Mouse (Mus musculus): ENCODE measurements around the gene Rab4a. TPM values are rescaled to one million over a fixed set of nuclear protein-coding genes. Genes with fewer than 3 reads are reported as not detected.

Rab4a gene
- polyA plus RNA-seq, 1 experiment from 2014 or later = 26.9 TPM

- Histone ChIP-seq H3K4me2 (no peak overlapping the region), H3K27me3 (no peaks in the 10 kb centered on the region), H3K36me3 (peaks cover 36% of the 10 kb centered on the region), H3K4me3 (no peak overlapping the region), H3K27ac (no peak overlapping the region), H3K4me1 (replicated peaks) (no peaks in the 10 kb centered on the region), H3K9me3 (replicated peaks) (no peaks in the 10 kb centered on the region), H3K9ac (no peak overlapping the region)
- no peak for ATAC-seq (replicated peaks; ENCODE audit: insufficient number of reproducible peaks, insufficient read depth, low FRiP score, low read depth)
- WGBS = 92% methylated on average over 4 of the region's 4 CpGs
These were observed 27.0 kb downstream of the Rab4a start for GRCm38 (mm10) chr8:123832757-123833156.

DNA sequence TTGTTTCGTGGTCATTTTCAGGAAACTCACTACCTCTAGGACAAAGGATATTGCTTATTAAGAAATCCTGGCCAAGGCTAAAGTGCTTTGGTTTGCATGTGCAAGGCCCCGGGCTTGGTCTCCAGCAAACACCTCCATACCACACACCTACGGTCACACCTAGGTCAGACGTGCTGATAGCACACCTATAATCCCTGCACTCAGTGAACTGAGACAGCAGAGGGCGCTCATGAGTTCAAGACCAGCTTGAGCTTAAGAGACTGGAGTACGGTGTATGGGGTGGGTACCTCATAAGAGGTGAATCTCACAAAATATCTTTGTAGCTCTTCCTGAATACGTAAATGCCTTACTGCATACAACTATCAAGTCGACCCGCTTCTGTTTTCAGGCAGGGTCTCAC, 29.7 kb downstream of the Rab4a start:
- H3K27ac ChIP-seq = no peak overlapping the region
- H3K4me1 ChIP-seq (replicated peaks) = no peaks in the 10 kb centered on the region
- no peaks in the 10 kb centered on the region for H3K9me3 ChIP-seq (replicated peaks)
- H3K36me3 ChIP-seq = peaks cover 28% of the 10 kb centered on the region
- H3K27me3 ChIP-seq = no peaks in the 10 kb centered on the region
- H3K4me3 ChIP-seq = no peak overlapping the region
- 50% methylated on average over 9 of the region's 9 CpGs for WGBS
- H3K4me2 ChIP-seq = no peak overlapping the region
- no peak overlapping the region for H3K9ac ChIP-seq
- no peak for ATAC-seq (replicated peaks; ENCODE audit: insufficient number of reproducible peaks, insufficient read depth, low FRiP score, low read depth)

DNA sequence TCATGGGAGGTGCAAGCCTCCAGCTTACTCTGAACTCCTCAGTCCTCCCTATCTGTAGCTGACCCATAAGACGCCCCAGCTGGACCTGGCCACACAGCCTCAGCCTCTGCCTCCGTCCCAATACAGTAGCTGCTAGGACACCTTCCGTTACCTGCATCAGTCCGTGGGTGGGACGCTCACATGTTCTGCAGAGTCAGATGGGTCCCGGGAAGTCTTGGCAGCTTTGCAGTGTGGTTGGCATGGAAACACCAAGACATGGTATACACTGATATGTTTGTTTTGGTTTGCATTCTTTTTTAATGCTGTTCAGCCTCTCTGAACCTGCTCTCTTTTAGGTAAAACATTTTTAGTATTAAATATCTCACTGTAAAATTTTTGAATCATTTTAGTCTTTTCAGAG, 30.6 kb downstream of the Rab4a start:
- Histone ChIP-seq H3K4me2 (no peak overlapping the region), H3K4me1 (replicated peaks) (no peaks in the 10 kb centered on the region), H3K9me3 (replicated peaks) (no peaks in the 10 kb centered on the region), H3K27me3 (no peaks in the 10 kb centered on the region), H3K27ac (no peak overlapping the region), H3K4me3 (no peak overlapping the region), H3K36me3 (peaks cover 19% of the 10 kb centered on the region), H3K9ac (no peak overlapping the region)
- 86% methylated on average over 6 of the region's 6 CpGs for whole genome bisulfite sequencing
- no peak for ATAC-seq (replicated peaks; ENCODE audit: insufficient number of reproducible peaks, insufficient read depth, low FRiP score, low read depth)

DNA sequence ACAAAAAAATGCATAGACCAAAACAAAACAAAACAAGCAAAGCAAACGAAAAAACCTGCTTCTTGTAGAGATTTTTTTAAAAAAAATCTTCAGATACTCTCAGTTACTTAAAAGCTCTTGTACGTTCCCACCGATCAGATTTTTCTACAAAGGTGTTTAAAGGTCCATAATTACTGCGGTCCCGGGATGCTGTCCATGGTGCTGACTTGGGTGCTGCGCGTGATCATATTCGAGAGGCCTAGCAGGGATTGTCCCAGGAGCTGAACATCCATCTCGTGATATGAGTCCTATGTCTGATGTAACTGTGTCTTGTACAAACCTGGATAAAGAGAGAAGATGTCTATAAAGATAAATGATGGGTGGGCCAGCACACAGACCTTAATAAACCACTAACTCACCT, 32.7 kb downstream of the Rab4a start:
- 66% methylated on average over 9 of the region's 9 CpGs for WGBS
- ATAC-seq (replicated peaks; ENCODE audit: insufficient number of reproducible peaks, insufficient read depth, low FRiP score, low read depth) = no peak

GRCm38 (mm10) chr8:123840578-123841345, 35.0 kb downstream of the Rab4a start:
- Histone ChIP-seq H3K4me2 (no peak overlapping the region), H3K4me3 (no peak overlapping the region), H3K27ac (no peak overlapping the region), H3K36me3 (peaks cover 4% of the 10 kb centered on the region), H3K9me3 (replicated peaks) (no peaks in the 10 kb centered on the region), H3K4me1 (replicated peaks) (no peaks in the 10 kb centered on the region), H3K27me3 (no peaks in the 10 kb centered on the region), H3K9ac (no peak overlapping the region)
- ATAC-seq (replicated peaks; ENCODE audit: insufficient number of reproducible peaks, insufficient read depth, low FRiP score, low read depth) = no peak
- 85% methylated on average over 15 of the region's 15 CpGs for WGBS

More for the DNA sequence above, 32.7 kb downstream of the Rab4a start:
- Histone ChIP-seq H3K27me3 (no peaks in the 10 kb centered on the region), H3K36me3 (peaks cover 6% of the 10 kb centered on the region), H3K27ac (no peak overlapping the region), H3K4me3 (no peak overlapping the region), H3K4me2 (no peak overlapping the region), H3K9me3 (replicated peaks) (no peaks in the 10 kb centered on the region), H3K4me1 (replicated peaks) (no peaks in the 10 kb centered on the region), H3K9ac (no peak overlapping the region)

DNA sequence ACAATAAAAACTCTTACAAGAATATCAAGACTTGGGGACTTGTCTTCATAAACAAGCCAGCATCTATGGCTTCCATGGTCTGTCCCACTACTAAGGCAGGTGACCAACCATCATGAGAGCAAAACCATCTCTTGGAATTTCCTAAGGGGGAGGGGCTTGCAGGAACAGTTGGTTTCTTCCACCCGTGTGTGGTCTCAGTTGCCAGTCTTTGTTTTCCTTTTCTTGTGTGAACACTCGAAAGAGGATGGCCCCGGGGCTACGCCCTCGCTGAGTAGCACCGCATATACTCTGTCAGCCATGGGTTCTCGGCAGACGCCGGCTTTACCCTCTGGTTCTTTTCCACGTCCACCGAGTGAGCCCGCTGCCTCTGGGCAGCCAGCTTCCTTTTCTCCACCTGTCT, 36.3 kb downstream of the Rab4a start:
- ATAC-seq (replicated peaks; ENCODE audit: insufficient number of reproducible peaks, insufficient read depth, low FRiP score, low read depth) = no peak
- Histone ChIP-seq H3K9me3 (replicated peaks) (no peaks in the 10 kb centered on the region), H3K4me1 (replicated peaks) (no peaks in the 10 kb centered on the region), H3K27ac (no peak overlapping the region), H3K27me3 (no peaks in the 10 kb centered on the region), H3K4me3 (no peak overlapping the region), H3K36me3 (no peaks in the 10 kb centered on the region), H3K4me2 (no peak overlapping the region), H3K9ac (no peak overlapping the region)
- WGBS = 88% methylated on average over 12 of the region's 12 CpGs

DNA sequence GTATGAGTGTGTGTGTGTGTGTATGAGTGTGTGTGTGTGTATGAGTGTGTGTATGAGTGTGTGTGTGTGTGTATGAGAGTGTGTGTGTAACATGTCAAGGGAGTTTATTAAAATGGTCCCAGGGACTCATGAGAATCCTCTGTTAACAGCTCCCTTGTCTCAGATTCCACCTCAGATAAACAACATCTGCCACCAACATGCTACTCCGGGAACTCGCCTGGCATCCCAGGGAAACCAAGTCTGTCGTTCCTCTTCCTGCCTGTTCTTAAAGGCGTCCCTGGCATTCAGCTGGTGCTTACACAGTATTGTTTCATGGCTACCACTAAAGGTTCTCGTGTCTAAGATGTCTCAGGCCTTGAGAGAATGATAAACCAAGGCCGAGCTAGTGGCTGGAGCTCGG, 38.6 kb downstream of the Rab4a start:
- Histone ChIP-seq H3K9me3 (replicated peaks) (no peaks in the 10 kb centered on the region), H3K9ac (no peak overlapping the region), H3K36me3 (no peaks in the 10 kb centered on the region), H3K27me3 (no peaks in the 10 kb centered on the region), H3K4me1 (replicated peaks) (no peaks in the 10 kb centered on the region), H3K27ac (no peak overlapping the region), H3K4me3 (no peak overlapping the region), H3K4me2 (no peak overlapping the region)
- no peak for ATAC-seq (replicated peaks; ENCODE audit: insufficient number of reproducible peaks, insufficient read depth, low FRiP score, low read depth)
- 80% methylated on average over 7 of the region's 7 CpGs for WGBS

GRCm38 (mm10) chr8:123845114-123845513, 39.3 kb downstream of the Rab4a start:
- H3K4me2 ChIP-seq = no peak overlapping the region
- no peaks in the 10 kb centered on the region for H3K27me3 ChIP-seq
- WGBS = 78% methylated on average over 13 of the region's 13 CpGs
- no peak overlapping the region for H3K9ac ChIP-seq
- H3K4me1 ChIP-seq (replicated peaks) = no peaks in the 10 kb centered on the region
- H3K36me3 ChIP-seq = no peaks in the 10 kb centered on the region
- no peaks in the 10 kb centered on the region for H3K9me3 ChIP-seq (replicated peaks)
- no peak for ATAC-seq (replicated peaks; ENCODE audit: insufficient number of reproducible peaks, insufficient read depth, low FRiP score, low read depth)
- H3K4me3 ChIP-seq = no peak overlapping the region
- no peak overlapping the region for H3K27ac ChIP-seq

GRCm38 (mm10) chr8:123845991-123846390, 40.2 kb downstream of the Rab4a start:
- ATAC-seq (replicated peaks; ENCODE audit: insufficient number of reproducible peaks, insufficient read depth, low FRiP score, low read depth) = no peak
- Histone ChIP-seq H3K4me3 (no peak overlapping the region), H3K4me2 (no peak overlapping the region), H3K27ac (no peak overlapping the region), H3K9me3 (replicated peaks) (no peaks in the 10 kb centered on the region), H3K9ac (no peak overlapping the region), H3K4me1 (replicated peaks) (no peaks in the 10 kb centered on the region), H3K27me3 (no peaks in the 10 kb centered on the region), H3K36me3 (no peaks in the 10 kb centered on the region)
- 92% methylated on average over 10 of the region's 10 CpGs for WGBS

- 78% methylated on average over 12 of the region's 12 CpGs for WGBS
- Histone ChIP-seq H3K27me3 (no peaks in the 10 kb centered on the region), H3K27ac (no peak overlapping the region), H3K4me3 (no peak overlapping the region), H3K9me3 (replicated peaks) (no peaks in the 10 kb centered on the region), H3K9ac (no peak overlapping the region), H3K36me3 (no peaks in the 10 kb centered on the region), H3K4me2 (no peak overlapping the region), H3K4me1 (replicated peaks) (no peaks in the 10 kb centered on the region)
- ATAC-seq (replicated peaks; ENCODE audit: insufficient number of reproducible peaks, insufficient read depth, low FRiP score, low read depth) = no peak
These were observed 40.7 kb downstream of the Rab4a start for GRCm38 (mm10) chr8:123846509-123846908.

DNA sequence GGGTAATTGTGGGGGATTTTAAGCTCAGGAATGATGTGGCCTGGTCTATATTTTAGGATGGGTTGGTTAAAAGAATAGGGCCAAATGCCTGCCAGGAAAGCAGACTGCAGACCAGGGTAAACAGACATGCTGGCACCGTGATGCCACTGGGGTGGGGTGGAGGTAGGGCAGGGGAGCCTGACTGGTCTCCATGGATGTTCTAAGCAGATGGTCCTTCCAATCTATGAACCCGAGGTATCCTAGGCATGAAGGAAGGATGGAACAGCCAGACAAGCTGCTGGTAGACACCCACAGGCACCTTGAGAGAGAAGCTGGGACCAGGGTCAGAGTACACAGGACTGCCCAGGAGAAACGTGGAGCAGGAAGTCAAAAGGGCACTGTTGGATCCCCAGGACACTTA, 41.8 kb downstream of the Rab4a start:
- Histone ChIP-seq H3K4me2 (no peak overlapping the region), H3K27me3 (no peaks in the 10 kb centered on the region), H3K27ac (no peak overlapping the region), H3K9ac (no peak overlapping the region), H3K9me3 (replicated peaks) (no peaks in the 10 kb centered on the region), H3K4me3 (no peak overlapping the region), H3K4me1 (replicated peaks) (no peaks in the 10 kb centered on the region), H3K36me3 (no peaks in the 10 kb centered on the region)
- ATAC-seq (replicated peaks; ENCODE audit: insufficient number of reproducible peaks, insufficient read depth, low FRiP score, low read depth) = no peak
- 65% methylated on average over 3 of the region's 3 CpGs for WGBS

- WGBS = 75% methylated on average over 4 of the region's 4 CpGs
- ATAC-seq (replicated peaks; ENCODE audit: insufficient number of reproducible peaks, insufficient read depth, low FRiP score, low read depth) = no peak
- H3K4me2 ChIP-seq = no peak overlapping the region
- no peak overlapping the region for H3K27ac ChIP-seq
- H3K27me3 ChIP-seq = no peaks in the 10 kb centered on the region
- no peaks in the 10 kb centered on the region for H3K36me3 ChIP-seq
- no peaks in the 10 kb centered on the region for H3K9me3 ChIP-seq (replicated peaks)
- H3K4me3 ChIP-seq = no peak overlapping the region
- H3K4me1 ChIP-seq (replicated peaks) = no peaks in the 10 kb centered on the region
- no peak overlapping the region for H3K9ac ChIP-seq
These were observed 43.6 kb downstream of the Rab4a start for GRCm38 (mm10) chr8:123849352-123849751.

Measured in heart, embryonic 15.5 days (tissue).